Mouse (Mus musculus) testis, adult 2 months (tissue): ENCODE data around the gene Zc3h14.

Experiments
- CTCF ChIP-seq: fragments of 200-500 bp; IDR thresholded peaks from 2 replicates; pipeline ENCODE4 v1.5.1; 2012; ENCODE audit warnings: low read depth, mild to moderate bottlenecking, inconsistent platforms, low read length, moderate library complexity; ENCODE audit not compliant: control insufficient read depth, insufficient read depth, insufficient replicate concordance
- POLR2A ChIP-seq: fragments of 200-500 bp; IDR thresholded peaks from 2 replicates; pipeline ENCODE4 v1.6.1; 2012; ENCODE audit warnings: low read depth, mild to moderate bottlenecking, inconsistent platforms, low read length, moderate library complexity; ENCODE audit not compliant: control insufficient read depth

- TF ChIP-seq CTCF, result no peak
- no peak for TF ChIP-seq POLR2A
Measured at GRCm38 (mm10) chr12:98759700-98760099, 12.9 kb downstream of the Zc3h14 start.
